Mouse (Mus musculus) adrenal gland, adult (tissue): ENCODE results near the gene Rasgef1b.
A peak's percentile ranks its signal among the peaks of the same experiment; 100 is the strongest.

Experiments used
- DNase-seq, 2 experiments: peaks; one replicate each; pipeline ENCODE4 v3.0.0; 2022 to 2023; ENCODE audit warnings: low spot score in 1 of 2; ENCODE audit not compliant: inconsistent age in 2 of 2

Rasgef1b gene

DNA sequence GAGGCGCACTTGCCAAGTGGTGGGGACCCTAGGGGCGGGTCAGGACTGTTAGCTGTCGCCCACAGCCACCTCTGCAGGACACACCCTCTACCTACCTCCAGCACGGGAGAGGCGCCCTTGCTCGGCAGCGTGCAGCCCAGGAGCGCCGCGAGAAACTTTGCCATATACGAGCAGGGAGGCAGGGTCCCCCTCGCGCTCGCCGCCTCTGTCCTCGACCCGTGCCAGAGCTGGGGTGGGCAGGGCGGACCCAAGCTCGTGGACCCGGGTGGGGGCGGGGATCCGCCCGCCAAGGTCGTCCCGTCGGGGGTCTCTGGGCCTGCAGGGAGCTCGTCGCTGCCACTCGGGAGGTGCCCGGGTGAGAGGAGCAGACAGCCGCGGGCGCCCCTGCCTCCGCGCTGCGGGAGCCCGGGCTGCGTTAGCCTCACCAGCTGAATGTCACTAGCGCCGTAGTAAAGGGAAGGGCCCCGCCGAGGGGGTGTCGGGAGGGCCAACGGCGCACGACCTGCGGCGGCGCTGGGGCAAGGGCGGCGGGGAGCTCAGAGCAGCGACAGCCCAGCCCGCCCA is at the start of gene Rasgef1b:
Rasgef1b (minus strand) TSS at position 417 of the 564 bp plus-strand sequence.
- DNase-seq, result peak; percentile 75 to 89

DNA sequence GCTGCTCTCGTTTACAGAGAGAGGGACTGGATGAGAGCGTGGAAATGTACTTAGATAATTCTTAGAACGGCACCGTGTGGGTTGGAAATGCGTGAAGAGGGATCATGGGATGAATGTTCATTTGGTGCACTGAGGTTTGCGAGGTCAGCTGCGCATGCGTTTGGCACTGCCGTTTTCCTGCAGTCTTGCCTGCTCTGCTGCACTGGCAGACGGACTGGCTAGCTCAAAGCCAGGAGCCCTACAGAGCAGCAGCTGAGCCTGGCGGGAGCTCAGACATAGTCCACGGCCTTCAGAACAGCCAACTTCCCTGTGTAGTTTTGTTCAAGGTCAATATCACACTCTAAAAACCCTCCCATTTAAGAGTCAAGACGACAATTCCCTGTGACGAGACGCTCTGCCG is 46.5 kb upstream of the Rasgef1b start:
- DNase-seq, result no peak

DNA sequence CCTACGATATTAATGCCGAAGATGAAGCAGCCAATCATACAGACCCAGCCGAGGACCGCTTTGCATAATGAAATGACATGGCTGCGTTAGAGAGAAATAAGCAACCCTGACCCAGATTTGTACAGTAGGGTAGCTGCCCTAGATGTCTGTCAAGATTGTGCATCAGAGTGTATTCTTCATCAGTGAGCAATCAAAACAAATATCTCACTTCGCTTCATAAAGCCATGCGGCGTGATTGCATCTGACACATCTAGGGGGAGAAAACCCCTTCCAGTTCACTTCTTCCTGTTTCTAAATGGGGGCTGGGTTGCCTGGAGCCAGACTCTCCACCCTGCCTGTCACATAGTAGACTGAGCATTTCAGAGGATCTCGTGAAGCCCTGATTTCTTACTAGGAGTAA is 44.4 kb upstream of the Rasgef1b start:
- DNase-seq, result no peak

DNA sequence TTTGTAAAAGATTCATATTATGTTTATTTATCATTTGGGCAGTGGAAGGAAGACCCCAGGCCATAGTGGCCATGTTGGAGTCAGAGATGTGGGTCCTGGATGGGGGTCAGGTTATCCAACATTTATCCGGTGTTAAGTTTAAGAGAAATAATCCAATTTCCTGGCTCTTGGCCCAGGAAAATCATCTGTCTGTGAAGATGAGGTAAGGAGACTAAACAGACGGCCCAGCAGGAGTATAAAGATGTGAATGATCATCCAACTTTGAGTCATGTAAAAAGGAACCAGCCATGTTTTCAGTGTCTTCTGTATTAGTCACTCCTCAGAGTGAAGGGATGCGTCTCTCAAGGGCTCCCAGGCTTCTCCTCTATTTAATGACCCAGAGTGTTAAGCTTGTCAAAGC is 35.4 kb upstream of the Rasgef1b start:
- DNase-seq, result no peak

DNA sequence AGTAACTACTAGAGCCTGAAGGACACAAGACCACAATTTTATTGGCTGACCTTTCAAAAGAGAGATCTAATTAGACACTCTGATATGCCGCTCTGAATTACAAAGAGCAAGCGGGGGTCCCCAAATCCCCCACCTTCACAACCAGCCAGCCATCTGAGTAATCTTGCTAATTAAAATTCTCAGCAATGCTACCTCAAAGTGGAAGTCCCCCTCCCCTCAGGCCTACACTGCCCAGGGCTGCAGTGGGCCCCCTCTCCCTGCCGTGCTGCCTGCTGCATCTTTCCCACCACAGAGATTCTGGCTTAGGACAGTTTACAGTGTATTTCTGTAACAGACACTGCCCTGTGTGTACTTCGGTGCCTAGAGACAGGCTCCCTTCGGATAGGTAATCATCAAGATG is 30.0 kb upstream of the Rasgef1b start:
- DNase-seq, result no peak

DNA sequence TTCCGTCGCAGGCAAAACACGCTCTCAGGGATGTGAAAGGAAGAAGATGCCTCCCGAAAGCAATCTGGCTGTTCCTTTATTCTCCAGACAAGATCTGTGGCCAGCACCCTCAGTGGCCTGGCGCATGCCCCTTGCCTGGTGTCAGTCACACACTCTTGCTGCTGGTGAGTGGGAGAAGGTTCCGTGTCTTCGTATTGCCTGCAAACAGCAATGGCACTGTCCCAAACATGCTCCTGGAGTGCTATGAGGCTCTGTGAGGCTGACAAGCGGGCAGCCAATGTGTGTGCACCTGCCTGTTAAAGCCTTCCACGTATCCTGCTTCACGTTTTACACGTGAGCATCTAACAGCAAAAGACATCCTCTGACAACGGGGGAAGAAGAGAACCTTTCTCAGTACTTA is 25.0 kb upstream of the Rasgef1b start:
- DNase-seq, result no peak

DNA sequence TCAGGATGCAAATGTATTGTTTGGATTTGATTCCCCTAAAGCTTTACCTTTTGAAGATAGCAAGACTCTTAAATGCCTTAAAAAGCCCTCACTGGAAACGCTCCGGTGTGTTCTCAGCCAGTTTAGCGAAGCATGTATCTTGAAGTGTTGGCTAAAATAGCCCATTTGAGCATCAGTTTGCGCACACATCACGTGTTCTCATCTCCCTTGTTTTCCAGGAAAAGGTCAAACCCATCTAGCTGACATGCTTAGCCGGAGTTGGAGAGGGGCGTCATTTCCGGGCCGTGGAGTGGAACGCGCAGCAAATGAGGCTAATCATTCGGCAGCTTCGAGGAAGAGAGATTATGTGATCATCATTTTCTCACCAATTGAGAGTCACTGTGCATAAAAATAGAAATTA is 24.5 kb upstream of the Rasgef1b start:
- no peak for DNase-seq

DNA sequence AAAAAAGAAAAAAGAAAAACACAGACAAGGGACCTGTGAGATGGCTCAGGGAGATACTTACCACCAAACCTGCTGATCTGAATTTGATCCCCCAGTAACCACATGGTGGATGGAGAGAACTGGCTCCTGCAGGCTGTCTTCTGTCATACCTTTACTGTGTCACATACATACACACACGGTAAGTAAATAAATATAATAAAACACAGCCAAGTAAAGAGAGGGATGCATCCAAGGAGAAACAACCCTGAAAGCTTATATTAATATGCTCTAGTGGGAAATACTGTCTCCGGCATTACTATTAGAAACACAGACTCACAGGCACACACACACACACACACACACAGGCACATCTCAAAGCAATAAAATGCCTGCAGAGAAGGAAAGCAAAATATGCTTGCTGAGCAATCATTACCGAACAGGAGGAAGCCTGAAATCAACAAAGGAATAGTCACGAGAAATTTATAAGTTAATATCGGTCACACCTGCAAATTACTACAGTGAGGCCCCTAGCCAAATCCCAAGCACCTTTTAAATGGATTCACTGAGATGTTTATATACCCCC is 23.9 kb upstream of the Rasgef1b start:
- DNase-seq, result no peak

DNA sequence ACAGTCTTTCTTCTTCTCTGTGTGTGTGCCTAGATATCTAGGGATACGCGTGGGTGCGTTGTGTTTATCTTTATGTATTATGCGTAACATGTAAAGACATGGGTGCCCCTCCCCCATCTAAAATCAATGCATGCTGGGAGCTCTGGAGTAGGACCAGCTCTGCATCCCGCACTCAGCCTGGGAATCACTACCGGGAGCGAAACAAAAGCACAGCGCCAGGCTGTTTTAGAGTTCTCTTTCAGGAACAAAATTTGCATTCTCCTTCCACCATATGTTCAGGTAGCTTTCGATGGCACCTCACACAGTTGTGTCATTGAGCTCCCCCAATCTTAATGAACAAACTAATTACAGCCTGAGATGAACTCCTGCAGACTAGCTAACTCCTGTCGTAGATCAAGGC is 19.6 kb upstream of the Rasgef1b start:
- DNase-seq, result no peak

DNA sequence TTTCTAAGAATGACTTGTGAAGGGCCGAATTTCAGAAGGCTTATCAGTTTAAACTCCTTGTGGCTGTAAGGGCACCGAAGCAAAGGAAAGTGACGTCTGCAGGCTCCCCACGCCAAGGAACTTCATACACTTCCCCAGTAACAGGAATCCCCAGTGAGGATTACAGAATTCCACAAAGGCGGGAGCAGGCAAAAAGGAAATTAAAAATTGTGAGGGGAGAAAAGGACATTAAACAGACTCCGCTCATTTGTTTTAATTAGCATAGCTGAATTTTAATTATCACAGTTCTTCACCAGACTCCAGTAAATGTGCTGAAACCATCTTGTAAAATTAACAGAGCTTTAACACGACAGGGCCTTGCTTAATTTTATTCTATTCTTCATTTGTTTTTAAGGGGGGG is 17.2 kb upstream of the Rasgef1b start:
- DNase-seq, result no peak

DNA sequence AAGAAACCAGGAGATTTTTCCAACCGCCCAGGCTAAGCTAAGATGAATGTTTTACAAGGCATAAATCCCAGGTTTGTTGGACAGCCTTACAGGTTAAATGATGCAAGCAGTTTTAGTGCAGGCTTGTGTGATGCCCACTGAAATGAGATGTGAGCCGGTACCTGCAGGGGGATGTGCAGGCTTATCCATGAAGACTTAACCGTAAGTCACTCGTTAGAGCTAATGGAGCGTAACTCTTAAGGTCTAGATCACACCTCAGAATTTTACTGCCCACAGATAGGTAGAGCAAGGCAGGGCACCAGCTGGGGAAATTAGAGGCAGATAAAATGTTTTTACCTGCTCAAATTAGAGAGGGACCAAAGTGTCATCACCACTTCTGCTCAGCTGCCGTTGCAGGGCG is 14.0 kb upstream of the Rasgef1b start:
- DNase-seq, result no peak

DNA sequence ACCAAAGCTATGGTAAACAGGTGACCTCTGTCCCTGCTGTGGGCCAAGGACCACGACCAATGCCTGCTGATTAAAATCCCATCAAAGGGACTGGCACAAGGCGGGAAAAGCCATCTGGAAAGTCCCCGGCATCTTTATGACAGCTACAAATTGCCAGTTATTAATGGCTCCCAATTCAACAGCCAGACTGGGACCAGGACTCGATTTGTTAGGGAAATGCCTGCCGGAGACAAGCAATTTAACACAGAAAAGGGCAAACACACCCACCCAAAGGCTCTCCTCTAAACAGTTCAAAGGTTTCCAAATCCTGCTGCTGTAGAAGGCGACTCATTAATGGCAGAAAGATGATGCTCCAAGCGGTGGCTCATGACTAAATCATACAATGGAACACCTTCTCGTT is 13.2 kb upstream of the Rasgef1b start:
- no peak for DNase-seq

DNA sequence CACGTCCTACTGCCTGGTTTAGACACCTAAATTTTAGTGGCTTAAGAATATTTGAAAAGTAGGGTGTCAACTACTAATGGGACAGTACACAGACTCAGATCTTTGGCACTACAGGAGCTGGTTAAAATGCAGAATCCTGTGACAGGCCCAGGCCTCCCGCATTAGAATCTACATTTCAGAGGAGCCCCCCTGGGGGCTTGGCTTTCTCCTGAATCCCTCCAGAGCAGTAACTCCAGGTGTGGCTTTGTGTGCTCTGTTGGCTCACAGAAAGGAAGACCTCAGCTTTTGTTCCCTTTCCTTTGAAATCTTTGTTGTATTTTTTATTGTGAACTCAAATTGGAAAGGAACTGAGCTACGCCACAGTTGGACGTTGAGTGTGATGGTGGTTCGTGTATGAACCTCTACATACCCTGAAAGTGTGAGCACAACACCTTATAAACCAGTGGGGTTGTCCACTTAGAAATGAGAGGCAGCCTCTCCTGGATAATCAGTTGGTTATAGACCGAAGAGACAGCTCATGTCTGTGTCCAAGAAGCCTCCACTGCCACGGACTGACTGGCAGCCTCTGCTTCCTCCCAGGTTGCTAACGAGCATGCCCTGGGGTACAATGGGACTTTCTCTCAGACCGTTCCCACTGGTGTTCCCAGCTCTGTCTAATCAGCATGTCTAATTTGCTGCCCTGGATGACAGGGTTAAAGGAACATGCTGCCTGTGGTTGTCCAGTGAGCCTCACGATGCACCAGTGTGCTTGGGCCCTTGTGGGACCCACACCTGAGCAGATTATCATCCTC is 9.3 kb upstream of the Rasgef1b start:
- DNase-seq, result no peak

DNA sequence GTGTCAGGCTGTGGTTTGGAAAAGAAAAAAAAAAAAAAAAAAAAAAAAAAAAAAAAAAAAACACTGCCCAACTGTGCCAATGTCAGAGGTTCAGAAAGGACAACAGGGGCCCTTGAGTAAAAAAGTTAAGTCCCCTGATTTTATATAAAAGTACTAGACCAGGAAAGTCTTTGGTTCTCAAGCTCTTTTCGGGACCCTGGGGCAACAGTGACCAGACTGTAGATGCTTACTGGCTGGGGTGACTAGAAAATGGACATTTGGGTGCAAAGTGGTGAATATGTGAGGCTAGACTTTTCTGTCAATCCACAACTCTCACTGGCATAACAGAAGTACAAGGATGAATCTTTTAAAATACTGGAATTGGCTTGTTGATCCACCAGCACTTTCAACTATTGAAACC is 1.1 kb upstream of the Rasgef1b start:
- DNase-seq, result no peak

DNA sequence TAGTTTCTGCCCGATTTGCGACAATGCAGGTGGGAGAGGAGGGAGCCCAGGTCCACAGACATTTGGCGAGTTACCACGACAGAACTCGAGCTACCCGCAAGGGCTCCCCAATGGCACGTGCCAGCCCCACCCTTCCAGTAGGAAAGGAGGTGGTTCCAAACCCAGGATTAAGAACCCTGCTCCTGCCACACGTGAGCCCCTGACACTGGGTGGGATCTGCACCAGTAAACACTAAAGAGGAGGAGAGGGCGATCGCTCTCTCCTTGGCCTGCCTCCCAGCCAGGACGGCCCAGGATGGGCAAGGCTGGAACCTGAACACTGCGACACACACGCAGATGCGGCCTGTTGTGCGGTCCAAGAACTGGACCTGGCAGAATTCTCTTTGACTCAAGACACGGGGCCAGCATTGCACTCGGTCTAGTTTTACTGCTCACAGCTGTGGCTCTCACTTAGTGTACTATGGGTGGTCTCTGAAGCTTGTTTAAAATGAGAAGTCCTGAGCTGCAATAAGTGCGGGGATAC is 557 bp upstream of the Rasgef1b start:
- DNase-seq, result peak; percentile 7 to 40

DNA sequence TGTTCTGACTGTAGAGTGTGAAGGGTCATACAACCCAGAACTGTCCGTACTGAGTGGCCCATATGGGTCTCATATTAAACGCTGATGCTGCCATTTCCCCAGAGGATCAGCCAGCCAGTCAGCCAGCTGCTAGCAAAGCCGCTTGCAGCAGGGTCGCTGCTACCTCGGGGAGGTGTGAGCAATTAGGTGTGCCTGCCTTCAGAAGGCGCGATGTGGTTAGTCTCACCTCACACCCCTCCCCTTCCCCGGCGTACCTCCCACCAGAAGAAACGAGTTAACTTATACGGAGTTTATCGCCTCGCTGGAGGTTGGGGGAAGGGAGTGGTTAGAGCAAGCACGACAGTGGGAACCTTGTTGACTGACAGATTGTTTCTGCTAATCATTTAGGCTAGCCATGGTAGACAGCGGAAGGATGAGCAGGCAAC is 826 bp downstream of the Rasgef1b start:
- DNase-seq, result peak; percentile 2 to 37

DNA sequence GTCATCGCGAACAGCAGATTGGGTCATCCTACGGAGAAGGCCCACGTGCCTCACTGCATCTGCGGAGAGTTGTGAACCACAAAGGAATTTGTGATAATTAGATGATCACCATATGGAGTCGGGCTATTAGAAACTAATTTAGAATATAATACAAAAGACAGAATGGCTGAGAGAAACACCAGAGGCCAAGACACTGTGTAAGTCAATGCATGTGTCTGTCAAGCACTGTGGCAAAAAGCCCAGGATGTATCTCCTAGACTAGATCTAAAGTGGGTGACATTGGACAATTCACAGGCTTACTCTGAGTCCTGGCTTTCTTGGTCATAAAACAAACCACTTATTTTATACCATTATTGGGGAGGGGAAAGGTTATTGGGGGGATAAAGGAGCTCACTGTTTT is 4.9 kb downstream of the Rasgef1b start:
- no peak for DNase-seq

DNA sequence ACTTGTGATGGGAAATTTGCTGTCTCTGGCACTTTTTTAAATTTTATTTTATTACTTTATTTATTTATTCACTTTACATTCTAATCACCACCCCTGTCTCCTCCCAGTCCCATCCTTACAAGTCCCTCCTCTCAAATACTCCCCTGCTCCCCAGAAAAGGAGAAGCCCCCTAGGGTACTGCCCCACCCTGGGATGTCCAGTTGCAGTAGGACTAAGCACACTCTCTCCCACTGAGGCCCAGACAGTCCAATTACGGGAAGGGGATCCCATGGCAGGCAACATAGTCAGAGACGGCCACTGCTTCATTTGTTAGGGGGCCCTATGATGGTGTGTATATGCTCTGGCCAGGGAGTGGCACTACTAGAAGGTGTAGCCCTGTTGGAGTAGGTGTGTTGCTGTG is 6.6 kb downstream of the Rasgef1b start:
- no peak for DNase-seq

DNA sequence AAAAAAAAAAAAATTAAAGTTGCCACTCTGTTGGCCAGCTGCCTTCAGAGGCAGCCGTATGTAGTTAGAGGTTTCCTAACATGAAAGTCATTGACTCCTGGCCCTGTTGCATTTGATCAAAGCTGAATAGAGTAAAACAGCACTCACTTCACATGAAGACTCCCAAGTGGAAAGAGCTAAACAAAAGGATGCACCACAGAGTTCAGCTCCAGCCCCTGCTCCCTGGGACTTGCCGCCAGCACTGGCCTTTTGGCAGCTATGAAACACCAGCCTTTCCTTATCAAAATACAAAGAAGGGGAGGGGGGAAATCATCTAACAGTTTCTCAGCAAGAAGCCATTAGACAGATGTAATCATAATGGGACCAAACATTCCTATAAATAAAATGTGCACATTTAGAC is 8.3 kb downstream of the Rasgef1b start:
- no peak for DNase-seq

DNA sequence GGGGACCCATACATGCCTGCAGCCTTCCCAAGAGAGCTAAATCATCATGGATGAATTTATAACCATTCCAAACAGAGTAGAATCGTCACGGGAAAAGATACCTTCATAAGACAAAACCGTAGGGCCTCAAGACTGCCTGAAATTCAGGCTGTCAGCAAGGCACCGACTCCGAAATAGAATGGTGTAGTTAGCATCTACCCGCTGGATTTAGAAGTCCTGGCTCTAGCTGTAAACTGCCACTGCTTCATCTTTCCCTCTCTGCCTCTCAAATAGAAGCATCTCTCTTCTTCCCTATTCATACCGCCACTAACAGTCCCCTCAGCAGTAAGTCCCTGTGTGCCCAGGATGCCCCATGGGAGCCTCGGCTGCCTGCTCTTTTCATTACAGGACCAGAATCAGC is 10.9 kb downstream of the Rasgef1b start:
- no peak for DNase-seq

DNA sequence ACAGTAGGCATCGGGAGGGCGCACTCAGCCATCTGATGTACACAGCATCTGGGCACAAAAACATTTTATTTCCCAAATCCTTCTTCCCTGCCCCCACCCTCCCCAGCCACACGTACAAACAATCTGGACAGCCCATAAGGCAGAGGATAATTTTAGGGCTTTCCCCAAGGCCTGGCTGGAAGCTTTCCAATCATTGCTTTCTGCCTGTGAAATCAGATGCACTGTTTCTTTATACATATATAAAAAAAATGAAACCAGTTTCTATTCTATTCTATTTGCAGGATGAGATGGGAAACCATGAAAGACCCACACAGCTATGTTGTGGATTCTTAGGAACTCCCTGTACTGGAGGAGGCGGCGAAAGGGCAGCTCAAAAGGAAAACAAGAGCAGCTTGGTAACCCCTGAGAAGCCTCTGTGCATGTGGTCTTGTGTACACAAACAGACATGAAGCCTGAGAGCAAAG is 13.6 kb downstream of the Rasgef1b start:
- DNase-seq, result no peak

DNA sequence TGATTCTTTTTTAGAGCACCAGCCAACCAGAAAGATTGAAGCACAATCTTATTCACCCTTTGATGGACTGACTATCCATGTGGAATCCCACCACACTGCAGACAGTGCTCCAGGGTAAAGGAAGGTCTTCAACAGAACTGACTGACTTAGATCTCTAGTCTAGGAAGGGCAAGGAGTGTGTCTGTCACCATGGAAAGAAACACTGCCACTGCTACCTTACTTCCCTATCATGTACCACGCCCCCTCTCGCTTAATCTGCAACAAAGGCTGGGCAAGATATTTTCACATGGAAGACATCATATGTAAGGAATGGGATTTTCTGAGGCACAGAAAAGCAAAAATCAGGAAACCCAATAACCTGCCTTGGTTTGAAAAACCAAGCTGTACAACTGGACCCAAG is 16.9 kb downstream of the Rasgef1b start:
- DNase-seq, result no peak
